Mouse (Mus musculus) heart, embryonic 11.5 days (tissue): ENCODE measurements around the gene Lmod2. TPM values are rescaled to one million over a fixed set of nuclear protein-coding genes. Genes with fewer than 3 reads are reported as not detected.

ENCODE experiments used
- ATAC-seq: fragments of 200-750 bp; cut with Nextera tagmentation; replicated peaks from 2 replicates; pipeline ENCODE4 v1.8.0; 2017; ENCODE audit warnings: moderate library complexity; ENCODE audit not compliant: insufficient number of reproducible peaks, low FRiP score, low TSS enrichment
- H3K27ac ChIP-seq: fragments of 300-500 bp; sonication (generic); 2 replicates; pipeline ENCODE4 v1.5.1; 2014; ENCODE audit warnings: mild to moderate bottlenecking, low read depth, low read length
- H3K27me3 ChIP-seq: fragments of 300-500 bp; sonication (generic); 2 replicates; pipeline ENCODE4 v1.6.1; 2014; ENCODE audit warnings: mild to moderate bottlenecking, low read length, mixed read lengths; ENCODE audit not compliant: control insufficient read depth, insufficient read depth
- H3K36me3 ChIP-seq: fragments of 300-500 bp; sonication (generic); 2 replicates; pipeline ENCODE4 v1.6.1; 2014; ENCODE audit warnings: mild to moderate bottlenecking, low read length, moderate library complexity, mixed read lengths; ENCODE audit not compliant: control insufficient read depth, insufficient read depth
- H3K4me1 ChIP-seq: fragments of 300-500 bp; sonication (generic); 2 replicates; pipeline ENCODE4 v1.6.1; 2014; ENCODE audit warnings: low read length; ENCODE audit not compliant: control insufficient read depth, insufficient read depth
- H3K4me2 ChIP-seq: fragments of 300-500 bp; sonication (generic); 2 replicates; pipeline ENCODE4 v1.6.1; 2014; ENCODE audit warnings: mild to moderate bottlenecking, moderate library complexity
- H3K4me3 ChIP-seq: fragments of 300-500 bp; sonication (generic); 2 replicates; pipeline ENCODE4 v1.5.1; 2014; ENCODE audit warnings: low read depth, low read length
- H3K9ac ChIP-seq: fragments of 300-500 bp; sonication (generic); 2 replicates; pipeline ENCODE4 v1.6.1; 2014; ENCODE audit warnings: mild to moderate bottlenecking, low read depth, low read length, moderate library complexity
- H3K9me3 ChIP-seq: fragments of 300-500 bp; sonication (generic); replicated peaks from 2 replicates; pipeline ENCODE4 v1.6.1; 2016; ENCODE audit warnings: low read length; ENCODE audit not compliant: control insufficient read depth
- WGBS: fragments of 180-500 bp; shearing (Covaris S2); extraction: QIAGEN DNeasy Blood & Tissue Kit; methylation state at CpG from one replicate; pipeline ENCODE4 v1.1.7; 2014; ENCODE audit not compliant: insufficient replicate concordance; 5-methylcytosine and 5-hydroxymethylcytosine counted together
- polyA plus RNA-seq: library from polyadenylated mRNA; unstranded; fragments of >200 nt; fragmentation: Nextera tagmentation; extraction: Ambion mirVana; gene quantifications from 2 replicates; pipeline ENCODE4 v1.2.1, GENCODE M21; 2014

Lmod2 gene
- polyA plus RNA-seq, 1 experiment from 2014 or later = 43.7 TPM

DNA sequence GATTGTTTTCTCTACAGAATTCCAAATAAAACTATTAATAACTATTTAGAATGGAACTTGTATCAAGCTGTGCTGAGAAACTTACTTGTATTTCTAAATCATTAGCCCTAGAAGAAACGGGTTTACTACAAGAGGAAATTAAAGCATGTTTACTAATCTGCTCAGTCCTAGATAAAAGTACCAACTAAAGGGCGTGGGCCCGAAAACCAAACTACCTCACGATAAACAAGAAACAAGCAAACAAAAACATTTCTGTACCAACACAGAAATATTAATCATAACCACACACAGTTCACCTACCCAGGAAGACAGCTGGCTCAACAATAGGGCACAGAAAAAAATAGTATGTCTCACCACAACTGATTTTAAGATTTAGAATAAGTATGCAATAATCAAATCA lies 50.8 kb downstream of the Lmod2 start:
- Histone ChIP-seq H3K9ac (no peak overlapping the region), H3K27ac (no peak overlapping the region), H3K4me1 (peaks cover 2% of the 10 kb centered on the region; the same call in 1 of the 2 replicates), H3K9me3 (no peaks in the 10 kb centered on the region), H3K36me3 (no peaks in the 10 kb centered on the region), H3K27me3 (no peaks in the 10 kb centered on the region), H3K4me3 (no peak overlapping the region), H3K4me2 (no peak overlapping the region)
- 82% methylated on average over 4 of the region's 4 CpGs for whole genome bisulfite sequencing
- ATAC-seq = no peak

DNA sequence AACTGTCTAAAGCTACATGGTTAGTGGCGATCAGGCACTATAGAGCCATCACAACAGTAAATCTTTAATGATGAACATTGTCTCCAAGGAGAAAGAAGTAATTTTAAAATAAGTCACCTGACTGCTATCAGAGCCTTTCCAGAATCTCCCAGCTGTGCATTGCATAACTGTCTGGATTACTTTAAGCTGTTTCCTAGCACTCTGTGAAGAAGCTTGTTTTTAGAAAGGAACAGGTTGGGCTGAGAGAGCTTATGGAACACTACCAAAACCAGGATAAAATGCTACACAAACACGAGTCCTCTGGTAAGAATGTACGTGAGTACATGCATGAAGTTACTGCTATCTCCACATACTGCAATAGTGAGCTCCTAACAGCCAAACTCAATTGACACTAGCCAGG lies 53.2 kb downstream of the Lmod2 start:
- H3K9me3 ChIP-seq = no peaks in the 10 kb centered on the region
- no peak overlapping the region for H3K9ac ChIP-seq
- H3K4me1 ChIP-seq = peaks cover 2% of the 10 kb centered on the region; the same call in 1 of the 2 replicates
- no peak overlapping the region for H3K27ac ChIP-seq
- WGBS = 79% methylated on average over 3 of the region's 3 CpGs
- H3K4me3 ChIP-seq = no peak overlapping the region
- ATAC-seq = no peak
- no peaks in the 10 kb centered on the region for H3K27me3 ChIP-seq
- no peak overlapping the region for H3K4me2 ChIP-seq
- no peaks in the 10 kb centered on the region for H3K36me3 ChIP-seq

DNA sequence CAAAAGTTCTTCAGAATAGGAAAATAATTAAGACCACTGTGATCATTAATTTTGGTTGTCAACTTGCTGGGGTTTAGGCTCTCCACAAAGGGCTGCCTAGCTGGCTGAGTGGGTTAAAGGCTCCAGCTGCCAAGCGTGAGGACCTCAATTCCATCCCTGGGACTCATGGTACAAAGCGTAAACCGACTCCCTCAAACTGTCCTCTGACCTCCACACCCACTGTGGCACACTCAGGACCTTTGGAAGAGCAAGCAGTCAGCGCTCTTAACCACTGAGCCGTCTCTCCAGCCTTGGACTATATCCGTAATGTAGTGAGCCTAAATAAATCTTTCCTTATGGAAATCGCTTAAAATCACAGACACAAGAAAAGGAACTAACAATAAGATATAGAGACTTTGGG lies 54.0 kb downstream of the Lmod2 start:
- WGBS = 81% methylated on average over 7 of the region's 7 CpGs
- no peak for ATAC-seq
- no peak overlapping the region for H3K4me3 ChIP-seq

More for the DNA sequence above, 54.0 kb downstream of the Lmod2 start:
- Histone ChIP-seq H3K4me2 (no peak overlapping the region), H3K27ac (no peak overlapping the region), H3K9ac (no peak overlapping the region), H3K27me3 (no peaks in the 10 kb centered on the region), H3K4me1 (peaks cover 5% of the 10 kb centered on the region; the same call in 1 of the 2 replicates), H3K36me3 (no peaks in the 10 kb centered on the region), H3K9me3 (no peaks in the 10 kb centered on the region)

Other genes starting within 250 kb of the Lmod2 start
- 0.30 and 0.48 TPM in 2 replicates for gene Iqub, start 82.7 kb upstream of the Lmod2 start, polyA plus RNA-seq
- gene Ndufa5, start 69.7 kb upstream of the Lmod2 start, polyA plus RNA-seq = 597 and 625 TPM in 2 replicates
- 0.11 and 0.15 TPM in 2 replicates for gene Asb15, start 69.6 kb upstream of the Lmod2 start, polyA plus RNA-seq
- gene Wasl, start 67.2 kb downstream of the Lmod2 start, polyA plus RNA-seq = 37.5 and 47.1 TPM in 2 replicates
- not detected in 2 replicates for gene Hyal6, start 135.5 kb downstream of the Lmod2 start, polyA plus RNA-seq
- not detected in 2 replicates for gene Hyal4, start 150.6 kb downstream of the Lmod2 start, polyA plus RNA-seq
- not detected in 2 replicates for gene Spam1, start 193.4 kb downstream of the Lmod2 start, polyA plus RNA-seq